Mouse (Mus musculus) testis, adult 2 months (tissue): ENCODE measurements around the gene Wfdc12.

Experiments
- CTCF ChIP-seq: fragments of 200-500 bp; IDR thresholded peaks from 2 replicates; pipeline ENCODE4 v1.5.1; 2012; ENCODE audit warnings: low read depth, mild to moderate bottlenecking, inconsistent platforms, low read length, moderate library complexity; ENCODE audit not compliant: control insufficient read depth, insufficient read depth, insufficient replicate concordance
- POLR2A ChIP-seq: fragments of 200-500 bp; IDR thresholded peaks from 2 replicates; pipeline ENCODE4 v1.6.1; 2012; ENCODE audit warnings: low read depth, mild to moderate bottlenecking, inconsistent platforms, low read length, moderate library complexity; ENCODE audit not compliant: control insufficient read depth

DNA sequence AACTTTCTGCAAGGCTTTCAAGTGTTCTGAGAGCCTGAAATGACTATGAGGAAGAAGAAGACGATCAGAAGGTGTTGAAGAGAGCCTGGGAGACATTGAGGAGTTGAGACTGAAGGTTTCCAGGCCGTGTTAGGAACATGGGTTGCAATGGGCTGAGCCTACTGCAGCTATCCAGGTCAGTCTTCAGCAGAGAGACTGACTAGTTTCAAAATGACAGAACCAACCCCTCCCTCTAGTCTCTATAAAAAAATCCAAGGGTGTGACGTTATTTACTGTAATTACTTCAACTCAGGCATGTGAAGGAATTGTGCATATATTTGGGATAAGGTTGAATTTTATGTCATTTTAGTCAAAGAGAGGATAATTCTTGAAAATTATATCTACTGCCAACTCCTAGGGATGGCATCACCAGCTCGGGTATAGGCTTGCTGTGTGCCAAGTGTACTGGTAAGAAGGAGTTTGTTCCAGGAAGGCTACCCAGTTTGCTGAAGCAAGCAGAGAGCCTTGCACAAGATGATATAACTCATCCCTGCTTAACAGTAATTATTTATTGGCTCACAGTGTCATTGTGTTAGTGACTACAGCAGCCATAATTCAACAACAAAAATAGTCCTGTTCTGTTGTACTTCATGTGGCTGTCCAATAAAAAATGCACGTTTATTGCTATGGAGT lies 4.7 kb upstream of the Wfdc12 start:
- no peak for TF ChIP-seq POLR2A
- no peak for TF ChIP-seq CTCF
